Mouse (Mus musculus): ENCODE measurements around the gene Abi3. TPM values are rescaled to one million over a fixed set of nuclear protein-coding genes. Genes with fewer than 3 reads are reported as not detected.

The Abi3 gene
- polyA plus RNA-seq, 1 experiment from 2014 or later = 13.1 TPM

DNA sequence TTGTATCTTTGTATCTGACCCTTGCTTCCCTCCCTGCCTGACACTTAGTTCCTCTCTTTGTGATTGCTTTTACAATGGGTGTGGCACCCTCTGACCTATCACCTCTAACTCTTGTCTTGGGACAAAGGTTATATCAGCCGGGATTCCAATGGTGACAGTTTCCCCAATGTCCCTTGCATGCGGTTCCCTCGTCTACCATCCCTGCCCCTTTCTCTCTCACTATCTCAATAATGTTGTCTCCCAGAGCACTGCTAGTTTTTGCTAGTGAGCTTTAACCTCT, 15.2 kb downstream of the Abi3 start:
- Histone ChIP-seq H3K4me1 (replicated peaks; ENCODE audit: insufficient read depth, low read length) (peaks cover 18% of the 10 kb centered on the region), H3K9me3 (replicated peaks; ENCODE audit: low read length) (no peaks in the 10 kb centered on the region), H3K4me3 (replicated peaks; ENCODE audit: low read depth, low read length) (no peak overlapping the region), H3K9ac (ENCODE audit: low read depth, low read length) (no peak overlapping the region), H3K27me3 (ENCODE audit: insufficient read depth, low read length) (peaks cover 35% of the 10 kb centered on the region), H3K4me2 (ENCODE audit: low read length) (no peak overlapping the region), H3K36me3 (ENCODE audit: insufficient read depth, low read length) (no peaks in the 10 kb centered on the region), H3K27ac (no peak overlapping the region)
- ATAC-seq (replicated peaks; ENCODE audit: low FRiP score, low read depth) (no peak), DNase-seq (ENCODE audit: low spot score) (no peak)
- no peak for TF ChIP-seq CTCF (IDR thresholded peaks at IDR 0.05; ENCODE audit: low read depth)
- 16% methylated on average over 3 of the region's 3 CpGs for WGBS

DNA sequence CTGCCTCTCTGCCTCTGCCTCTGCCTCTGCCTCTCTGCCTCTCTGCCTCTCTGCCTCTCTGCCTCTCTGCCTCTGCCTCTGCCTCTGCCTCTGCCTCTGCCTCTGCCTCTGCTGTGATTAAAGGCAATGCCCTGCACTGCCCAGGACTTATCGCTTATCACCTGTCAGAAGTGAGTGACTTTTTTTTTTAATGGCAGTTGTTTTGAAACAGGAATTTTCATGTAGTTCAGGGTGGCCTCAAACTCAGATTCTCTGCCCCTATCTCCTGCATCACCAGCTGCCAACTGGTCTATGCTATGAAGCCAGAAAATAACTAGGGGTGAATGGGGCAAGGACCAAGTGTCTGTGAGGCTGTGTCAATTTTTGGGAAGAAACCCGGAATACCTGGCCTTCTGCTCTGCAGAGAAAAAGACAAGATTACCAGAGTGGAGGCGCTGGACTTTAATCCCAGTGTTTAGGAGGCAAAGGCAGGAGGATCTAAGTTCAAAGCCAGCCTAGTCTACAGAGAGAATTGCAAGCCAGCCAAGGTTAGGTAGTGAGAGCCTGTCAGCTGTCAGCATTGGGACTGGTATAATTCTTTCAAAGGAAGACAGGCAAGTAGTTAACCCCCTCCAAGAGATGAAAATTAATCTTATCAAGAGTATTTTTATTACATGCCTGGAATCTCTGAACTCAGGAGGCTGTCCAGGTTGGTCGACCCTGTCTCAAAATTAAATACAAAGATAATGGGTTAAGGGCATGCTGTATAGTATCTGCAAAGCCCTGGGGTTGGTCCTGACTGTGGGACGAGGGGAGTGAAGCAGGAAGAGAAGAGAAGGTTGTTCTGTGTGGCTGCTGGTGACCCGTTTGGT, 15.7 kb downstream of the Abi3 start:
- DNase-seq (ENCODE audit: low spot score) (no peak), ATAC-seq (replicated peaks; ENCODE audit: low FRiP score, low read depth) (no peak)
- WGBS = 50% methylated on average over 6 of the region's 6 CpGs
- TF ChIP-seq CTCF (IDR thresholded peaks at IDR 0.05; ENCODE audit: low read depth) = no peak
- Histone ChIP-seq H3K36me3 (ENCODE audit: insufficient read depth, low read length) (no peaks in the 10 kb centered on the region), H3K9ac (ENCODE audit: low read depth, low read length) (no peak overlapping the region), H3K9me3 (replicated peaks; ENCODE audit: low read length) (no peaks in the 10 kb centered on the region), H3K4me2 (ENCODE audit: low read length) (no peak overlapping the region), H3K4me1 (replicated peaks; ENCODE audit: insufficient read depth, low read length) (peaks cover 18% of the 10 kb centered on the region), H3K4me3 (replicated peaks; ENCODE audit: low read depth, low read length) (no peak overlapping the region), H3K27ac (no peak overlapping the region), H3K27me3 (ENCODE audit: insufficient read depth, low read length) (peaks cover 33% of the 10 kb centered on the region)

DNA sequence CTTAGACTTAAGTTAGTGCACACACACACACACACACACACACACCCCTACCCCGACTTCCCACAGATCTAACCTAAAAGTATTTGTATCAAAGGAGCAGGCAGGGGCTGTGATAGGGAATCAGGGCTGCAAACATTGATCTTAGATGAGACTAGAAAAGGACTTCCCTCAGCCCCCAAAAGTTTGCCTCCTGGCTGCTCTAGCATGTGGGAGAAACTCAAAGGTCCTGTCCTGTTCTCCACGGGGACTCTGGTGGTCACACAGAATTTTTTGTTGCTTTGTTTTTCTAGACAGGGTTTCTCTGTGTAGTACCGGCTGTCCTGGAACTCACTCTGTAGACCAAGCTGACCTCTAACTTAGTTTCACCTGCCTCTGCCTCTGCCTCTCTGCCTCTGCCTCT, 16.7 kb downstream of the Abi3 start:
- H3K4me2 ChIP-seq (ENCODE audit: low read length) = no peak overlapping the region

DNA sequence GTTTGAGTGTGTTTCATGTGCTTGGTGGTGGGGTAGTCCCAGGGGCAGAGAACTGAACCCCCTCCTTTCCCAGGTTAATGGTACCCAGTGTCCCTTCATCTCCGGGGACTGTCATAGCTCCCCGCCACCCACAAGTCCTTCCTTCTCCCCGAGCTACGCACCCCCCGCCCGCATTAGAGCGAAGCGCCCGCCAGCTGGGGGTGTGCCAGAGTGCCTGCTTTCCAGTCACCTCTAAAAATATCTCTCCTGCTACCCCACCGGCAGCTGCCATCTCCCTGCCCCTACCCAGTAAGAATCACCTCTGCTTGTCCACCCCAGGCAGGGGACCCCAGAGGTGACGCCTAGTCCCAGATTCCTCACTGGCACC, 17.4 kb downstream of the Abi3 start:
- Histone ChIP-seq H3K4me1 (replicated peaks; ENCODE audit: insufficient read depth, low read length) (peaks cover 3% of the 10 kb centered on the region; the same call in 1 of the 2 replicates), H3K9ac (ENCODE audit: low read depth, low read length) (peak overlapping the region; percentile 66), H3K36me3 (ENCODE audit: insufficient read depth, low read length) (no peaks in the 10 kb centered on the region), H3K4me2 (ENCODE audit: low read length) (peak overlapping the region; percentile 98), H3K9me3 (replicated peaks; ENCODE audit: low read length) (no peaks in the 10 kb centered on the region), H3K27me3 (ENCODE audit: insufficient read depth, low read length) (peaks cover 18% of the 10 kb centered on the region), H3K27ac (no peak overlapping the region), H3K4me3 (replicated peaks; ENCODE audit: low read depth, low read length) (peak overlapping the region; percentile 56)
- WGBS = under 1% methylated on average over 11 of the region's 11 CpGs
- peak; percentile 10; the same call in 1 of the 2 replicates for ATAC-seq (replicated peaks; ENCODE audit: low FRiP score, low read depth)
- DNase-seq (ENCODE audit: low spot score) = no peak
- no peak for TF ChIP-seq CTCF (IDR thresholded peaks at IDR 0.05; ENCODE audit: low read depth)

More for the DNA sequence above, 16.7 kb downstream of the Abi3 start:
- Histone ChIP-seq H3K36me3 (ENCODE audit: insufficient read depth, low read length) (no peaks in the 10 kb centered on the region), H3K9me3 (replicated peaks; ENCODE audit: low read length) (no peaks in the 10 kb centered on the region), H3K9ac (ENCODE audit: low read depth, low read length) (no peak overlapping the region), H3K4me1 (replicated peaks; ENCODE audit: insufficient read depth, low read length) (peaks cover 11% of the 10 kb centered on the region), H3K27me3 (ENCODE audit: insufficient read depth, low read length) (peaks cover 25% of the 10 kb centered on the region), H3K27ac (no peak overlapping the region), H3K4me3 (replicated peaks; ENCODE audit: low read depth, low read length) (no peak overlapping the region)
- no peak for TF ChIP-seq CTCF (IDR thresholded peaks at IDR 0.05; ENCODE audit: low read depth)
- 39% methylated on average over 3 of the region's 3 CpGs for WGBS
- ATAC-seq (replicated peaks; ENCODE audit: low FRiP score, low read depth) (no peak), DNase-seq (ENCODE audit: low spot score) (no peak)

DNA sequence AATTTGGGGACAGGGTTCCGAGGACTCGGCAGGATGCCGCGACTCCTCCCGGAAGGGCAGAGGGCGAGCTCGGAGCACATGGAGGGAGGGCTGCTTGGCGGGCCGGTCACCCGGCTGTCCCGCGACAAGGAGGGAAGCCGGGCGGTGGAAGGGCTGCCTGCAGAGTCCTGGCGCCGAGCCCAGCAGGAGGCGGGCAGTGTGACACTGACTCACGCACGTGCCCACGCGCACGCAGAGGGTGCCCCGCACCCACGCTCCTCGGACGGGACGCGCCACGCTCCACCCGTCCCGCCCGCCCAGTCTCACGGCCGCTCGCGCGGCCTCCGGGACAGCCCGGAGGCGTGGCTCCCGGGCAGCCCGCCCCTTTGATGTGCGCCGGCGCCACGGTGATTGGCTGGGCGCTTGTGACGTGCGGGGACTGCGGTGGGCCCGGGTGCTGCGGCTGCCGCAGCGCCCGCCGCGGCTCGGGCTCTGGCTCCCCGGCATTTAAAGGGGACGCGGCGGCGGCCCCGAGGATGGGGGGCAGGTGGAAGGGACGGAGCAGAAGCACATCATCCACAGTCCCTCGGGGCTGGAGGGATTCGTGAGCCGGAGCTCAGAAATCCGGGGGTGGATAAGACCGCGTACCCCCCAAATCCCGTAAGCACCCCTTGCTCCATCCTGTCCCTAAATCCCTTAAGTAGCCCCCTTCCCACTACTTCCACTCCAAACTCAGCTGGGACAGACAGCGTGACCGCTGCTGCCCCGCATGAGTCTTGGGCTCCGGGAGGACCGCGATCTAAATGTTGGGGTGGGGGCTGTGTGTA, 18.0 kb downstream of the Abi3 start, which contains the start of gene Phospho1:
Gene Phospho1, plus strand, starts transcription at position 429 of the 806 bp plus-strand sequence.
- Histone ChIP-seq H3K27me3 (ENCODE audit: insufficient read depth, low read length) (peaks cover 12% of the 10 kb centered on the region), H3K36me3 (ENCODE audit: insufficient read depth, low read length) (no peaks in the 10 kb centered on the region), H3K4me2 (ENCODE audit: low read length) (peak within 1 kb of the TSS; percentile 98), H3K4me3 (replicated peaks; ENCODE audit: low read depth, low read length) (peak within 1 kb of the TSS; percentile 56), H3K9ac (ENCODE audit: low read depth, low read length) (peak within 1 kb of the TSS; percentile 66), H3K4me1 (replicated peaks; ENCODE audit: insufficient read depth, low read length) (peaks cover 3% of the 10 kb centered on the region; the same call in 1 of the 2 replicates), H3K9me3 (replicated peaks; ENCODE audit: low read length) (no peaks in the 10 kb centered on the region), H3K27ac (no peak within 1 kb of the TSS)
- ATAC-seq (replicated peaks; ENCODE audit: low FRiP score, low read depth) (peak; percentile 92), DNase-seq (ENCODE audit: low spot score) (peak; percentile 95)
- under 1% methylated on average over 59 of the region's 78 CpGs for WGBS
- TF ChIP-seq CTCF (IDR thresholded peaks at IDR 0.05; ENCODE audit: low read depth) = no peak

DNA sequence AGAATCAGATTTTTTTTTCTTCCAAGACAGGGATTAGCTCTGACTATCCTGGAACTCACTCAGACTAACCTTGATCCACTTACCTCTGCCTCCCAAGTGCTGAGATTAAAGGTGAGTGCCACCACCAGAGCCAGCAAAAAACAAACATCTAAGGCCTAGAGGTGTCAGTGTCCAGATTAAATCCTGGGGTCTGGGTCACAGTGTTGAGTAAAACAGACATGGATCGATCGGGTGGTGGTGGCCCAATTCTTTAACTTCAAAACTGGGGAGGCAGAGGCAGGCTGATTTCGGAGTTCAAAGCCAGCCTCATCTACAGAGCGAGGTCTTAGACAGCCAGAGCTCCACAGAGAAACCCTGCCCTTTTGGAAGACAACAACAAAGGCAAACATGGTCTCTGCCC, 19.8 kb downstream of the Abi3 start:
- 97% methylated on average over 4 of the region's 4 CpGs for WGBS

More for the DNA sequence above, 19.8 kb downstream of the Abi3 start:
- peaks cover 3% of the 10 kb centered on the region for H3K27me3 ChIP-seq (ENCODE audit: insufficient read depth, low read length)
- no peaks in the 10 kb centered on the region for H3K36me3 ChIP-seq (ENCODE audit: insufficient read depth, low read length)
- no peaks in the 10 kb centered on the region for H3K9me3 ChIP-seq (replicated peaks; ENCODE audit: low read length)
- ATAC-seq (replicated peaks; ENCODE audit: low FRiP score, low read depth) (no peak), DNase-seq (ENCODE audit: low spot score) (no peak)
- H3K4me3 ChIP-seq (replicated peaks; ENCODE audit: low read depth, low read length) = no peak overlapping the region
- peaks cover 3% of the 10 kb centered on the region; the same call in 1 of the 2 replicates for H3K4me1 ChIP-seq (replicated peaks; ENCODE audit: insufficient read depth, low read length)
- H3K4me2 ChIP-seq (ENCODE audit: low read length) = no peak overlapping the region
- no peak overlapping the region for H3K27ac ChIP-seq
- H3K9ac ChIP-seq (ENCODE audit: low read depth, low read length) = no peak overlapping the region
- TF ChIP-seq CTCF (IDR thresholded peaks at IDR 0.05; ENCODE audit: low read depth) = no peak
